Mouse (Mus musculus): ENCODE results near the gene Appbp2.

Gene Appbp2

DNA sequence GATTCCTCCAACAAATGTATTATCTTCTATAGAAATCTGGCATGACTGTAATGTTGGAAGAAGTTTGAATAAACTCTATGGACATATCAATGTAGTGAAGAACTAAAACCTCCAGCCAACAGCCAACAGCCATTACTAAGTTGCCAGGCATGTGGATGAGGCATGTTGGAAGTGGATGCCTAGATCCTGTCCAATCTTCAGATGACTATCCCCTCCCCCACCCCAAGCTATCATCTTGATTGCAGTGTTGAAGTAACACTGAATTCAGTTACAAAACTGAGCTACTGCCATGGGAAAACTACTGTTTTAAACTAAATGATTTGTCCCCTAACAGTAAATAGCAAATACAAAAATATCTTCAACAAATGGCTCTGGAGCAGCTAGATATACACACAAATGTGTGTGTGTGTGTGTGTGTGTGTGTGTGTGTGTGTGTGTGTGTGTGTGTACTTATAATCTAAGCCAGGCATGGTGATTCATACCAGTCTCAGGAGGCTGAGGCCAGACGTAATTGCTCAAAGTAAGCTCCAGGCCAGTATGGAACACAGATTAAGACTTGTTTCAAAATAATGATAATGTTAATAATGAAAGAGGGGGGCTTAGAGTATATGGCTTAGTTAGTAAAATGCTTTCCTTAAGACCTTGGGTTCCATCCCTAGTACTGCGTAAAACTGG is 82.5 kb downstream of the Appbp2 start:
- DNase-seq, result no peak

DNA sequence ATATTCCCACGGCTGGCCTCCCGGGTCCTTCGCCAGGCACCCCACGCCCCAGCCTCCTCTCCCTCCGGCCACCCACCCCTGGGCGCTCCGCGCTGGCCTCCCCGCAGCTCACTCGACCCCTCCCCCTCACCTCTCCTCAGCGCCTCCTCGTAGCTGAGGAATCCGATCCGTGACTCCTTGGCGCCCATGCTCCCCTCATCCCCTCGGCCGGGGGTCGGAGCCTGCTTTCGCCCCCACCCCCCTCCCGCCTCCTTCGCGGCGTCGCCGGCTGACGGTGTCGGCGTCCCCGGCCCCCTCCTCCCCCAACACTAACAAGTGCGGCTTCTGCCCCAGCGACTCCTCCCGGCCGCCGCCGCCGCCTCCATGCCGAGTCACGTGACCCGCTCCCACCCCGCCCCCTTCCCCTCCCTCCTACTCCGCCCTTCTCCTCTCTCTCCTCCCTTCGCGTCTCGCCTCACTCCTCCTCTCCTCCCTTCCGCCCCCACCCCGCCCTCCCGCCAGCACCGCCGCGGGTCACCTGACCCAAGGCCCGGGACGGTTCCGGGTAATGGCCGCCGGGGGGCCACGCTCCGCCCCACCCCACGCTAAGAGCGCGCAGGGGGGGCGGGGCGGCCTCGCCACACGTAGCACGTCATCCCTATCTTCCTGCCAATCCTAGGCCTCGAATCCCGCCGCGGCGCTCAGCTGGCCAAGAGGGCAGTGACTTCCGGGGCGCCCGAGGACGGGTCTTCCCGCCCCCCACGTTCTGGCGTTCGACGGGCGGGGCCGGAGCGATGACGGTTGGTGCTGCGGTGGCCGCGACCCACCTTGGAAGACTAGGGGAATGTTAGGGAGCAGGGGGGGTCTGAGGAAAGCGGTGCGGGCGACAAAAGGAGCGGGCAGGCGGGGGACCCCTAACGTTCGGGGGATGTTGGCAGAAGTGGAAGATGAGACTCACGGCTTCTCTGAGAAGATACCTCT is 95.1 kb downstream of the Appbp2 start, which contains the start of gene Usp32:
TSS of gene Usp32 (minus strand) at position 581 of the 960 bp plus-strand sequence.
- DNase-seq, result peak; percentile 97 to 99

DNA sequence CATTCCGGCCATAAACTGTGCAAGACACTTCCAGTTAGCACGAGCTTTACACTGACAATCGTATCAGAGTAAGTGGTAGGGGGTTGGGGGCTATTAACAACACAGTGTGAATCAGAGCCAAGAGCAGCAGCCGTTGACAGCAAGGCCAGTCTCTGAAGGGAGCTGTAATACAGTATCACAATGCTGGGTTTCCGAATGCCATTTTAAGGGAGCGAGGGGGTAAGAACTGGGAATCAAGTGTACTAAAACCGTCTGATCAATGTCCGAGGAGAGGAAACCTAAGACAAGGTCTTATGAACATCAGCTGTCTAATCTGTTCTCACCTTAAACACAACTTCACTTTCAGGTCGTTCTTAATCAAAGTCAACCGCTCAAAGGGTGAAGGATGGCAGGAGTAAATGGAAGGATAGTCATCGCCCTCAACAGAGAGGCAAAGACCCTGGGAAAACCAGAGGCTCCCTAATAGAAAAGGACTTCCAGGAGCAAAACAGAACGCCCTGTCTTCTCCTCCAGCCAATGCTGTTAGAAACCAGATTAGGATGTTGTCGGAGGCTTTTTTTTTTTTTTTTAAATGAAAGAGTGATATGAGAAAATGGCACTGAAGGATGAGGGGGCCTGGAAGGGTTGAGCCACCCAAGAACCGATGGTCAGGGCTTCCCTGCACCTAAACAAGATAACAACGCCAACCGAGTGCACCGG is 96.0 kb downstream of the Appbp2 start:
- peak; percentile 2 to 35 for DNase-seq
